16 mouse cellular contexts compared by ENCODE assay signal in the genomic region with DNA sequence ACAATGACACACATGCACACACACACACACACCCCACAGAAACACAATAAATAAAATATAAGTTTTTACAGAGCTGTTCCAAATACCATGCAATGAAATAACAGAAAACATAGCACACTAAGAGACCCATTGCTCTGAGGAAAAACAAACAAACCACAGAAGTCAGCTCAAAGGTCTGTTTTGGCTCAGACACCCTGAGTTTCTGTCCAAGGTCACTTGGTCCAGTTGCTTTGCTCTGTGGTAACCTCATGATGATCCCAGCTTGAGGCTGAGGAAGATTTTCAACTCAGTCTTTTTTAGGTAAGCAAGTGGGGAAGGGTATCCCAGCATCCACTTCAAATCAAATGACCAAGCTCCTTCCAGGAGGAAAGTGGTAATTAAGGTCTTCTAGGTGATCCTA.
"Had no signal": no experiment of that assay in that cellular context is flagged by ENCODE, and none has a peak within 500 bp of the region (broad histone marks: within the 10 kb centered on the region; RNA-seq: fewer than 3 reads in every experiment).

No protein-coding gene starts in this region.

- H3K36me3 ChIP-seq: kidney, embryonic 15.5 days; limb, embryonic 13.5 days; liver, embryonic 12.5 days; midbrain, embryonic 12.5 days; neural tube, embryonic 13.5 days had no signal

- ATAC-seq: intestine, embryonic 16.5 days; liver, embryonic 12.5 days; midbrain, embryonic 16.5 days had no signal

- H3K9ac ChIP-seq: kidney, embryonic 15.5 days; limb, embryonic 13.5 days; liver, embryonic 12.5 days; lung, embryonic 14.5 days; midbrain, embryonic 12.5 days; neural tube, embryonic 13.5 days had no signal

- H3K27ac ChIP-seq: kidney, embryonic 15.5 days; limb, embryonic 13.5 days; liver, embryonic 12.5 days; midbrain, embryonic 12.5 days; neural tube, embryonic 13.5 days had no signal

- H3K9me3 ChIP-seq: kidney, embryonic 15.5 days; limb, embryonic 13.5 days; liver, embryonic 12.5 days; midbrain, embryonic 12.5 days; neural tube, embryonic 13.5 days had no signal

- DNase-seq: kidney, postnatal 14 days; layer of hippocampus, adult 9-11 months; lung, embryonic 14.5 days; lung, postnatal 10 days; lung, postnatal 4 days; retina, postnatal 1 day; right cerebral cortex, postnatal 4 days; spleen, adult 18-20 months; thymus, postnatal 36 days had no signal

- H3K4me3 ChIP-seq: kidney, embryonic 15.5 days; limb, embryonic 13.5 days; liver, embryonic 12.5 days; midbrain, embryonic 12.5 days; neural tube, embryonic 13.5 days had no signal

- H3K4me2 ChIP-seq: kidney, embryonic 15.5 days; limb, embryonic 13.5 days; liver, embryonic 12.5 days; lung, embryonic 14.5 days; midbrain, embryonic 12.5 days; neural tube, embryonic 13.5 days had no signal
